Mouse (Mus musculus) gastrocnemius, adult 8-10 months (tissue): ENCODE measurements around the gene Ints11. TPM values are rescaled to one million over a fixed set of nuclear protein-coding genes. Genes with fewer than 3 reads are reported as not detected.

Experiments used
- microRNA-seq: library from miRNA; unstranded; fragments of <30 nt; microRNA quantifications from one replicate; pipeline ENCODE4 v1.2.0, GENCODE M21; 2022
- total RNA-seq, 4 experiments: library from RNA; stranded (reverse); gene quantifications; 2 replicates each; pipeline ENCODE4 v1.2.4; 2022

Gene Ints11
- total RNA-seq, 4 experiments from 2014 or later, result 13.0 to 16.8 (median 14.1) TPM

Small RNAs within 50 kb of the gene (microRNA-seq; reads per million reads assigned to microRNA genes)
- not detected for gene Gm22991

Other genes starting within 250 kb of the Ints11 start
- 10 to 100 TPM; 22.7 to 30.1 (median 27.5) TPM for gene Cdk11b, start 244.7 kb upstream of the Ints11 start, total RNA-seq
- not detected for gene Gm10563, start 224.1 kb upstream of the Ints11 start, total RNA-seq
- 1 to 10 TPM in 2 of 4 experiments, under 1 TPM in 2; 0.70 to 1.6 (median 1.1) TPM for gene Mmp23, start 216.2 kb upstream of the Ints11 start, total RNA-seq
- 10 to 100 TPM; 17.8 to 22.6 (median 18.8) TPM for gene Mib2, start 200.3 kb upstream of the Ints11 start, total RNA-seq
- gene Fndc10, start 175.2 kb upstream of the Ints11 start, total RNA-seq, result 1 to 10 TPM in 3 of 4 experiments, under 1 TPM in 1; 0.70 to 1.5 (median 1.1) TPM
- gene Ssu72, start 164.7 kb upstream of the Ints11 start, total RNA-seq, result 10 to 100 TPM; 37.8 to 42.0 (median 38.2) TPM
- under 1 TPM; 0.19 to 0.62 (median 0.37) TPM for gene Tmem240, start 134.7 kb upstream of the Ints11 start, total RNA-seq
- 10 to 100 TPM; 23.8 to 25.1 (median 23.9) TPM for gene Atad3a, start 108.5 kb upstream of the Ints11 start, total RNA-seq
- 1 to 10 TPM; 4.0 to 8.9 (median 6.2) TPM for gene Vwa1, start 94.8 kb upstream of the Ints11 start, total RNA-seq
- under 1 TPM; 0.21 to 0.72 (median 0.31) TPM for gene Tmem88b, start 83.7 kb upstream of the Ints11 start, total RNA-seq
- gene Ankrd65, start 79.1 kb upstream of the Ints11 start, total RNA-seq, result not detected
- 10 to 100 TPM; 46.2 to 50.5 (median 47.7) TPM for gene Mrpl20, start 66.7 kb upstream of the Ints11 start, total RNA-seq
- 10 to 100 TPM; 11.6 to 19.5 (median 15.0) TPM for gene Ccnl2, start 57.1 kb upstream of the Ints11 start, total RNA-seq
- 10 to 100 TPM; 73.1 to 83.9 (median 79.0) TPM for gene Aurkaip1, start 38.3 kb upstream of the Ints11 start, total RNA-seq
- gene Mxra8, start 29.9 kb upstream of the Ints11 start, total RNA-seq, result 10 to 100 TPM; 16.5 to 34.5 (median 24.9) TPM
- 100 to 1,000 TPM; 117 to 124 (median 120) TPM for gene Dvl1, start 22.1 kb upstream of the Ints11 start, total RNA-seq
- gene Tas1r3, start 6.2 kb upstream of the Ints11 start, total RNA-seq, result under 1 TPM in 2 of 4 experiments, not detected in 2; 0.11 to 0.12 TPM
- 10 to 100 TPM; 11.0 to 18.7 (median 16.1) TPM for gene Cptp, start 106 bp upstream of the Ints11 start, total RNA-seq
- gene Pusl1, start 22.2 kb downstream of the Ints11 start, total RNA-seq, result 10 to 100 TPM; 14.2 to 17.0 (median 14.9) TPM
- gene Acap3, start 22.3 kb downstream of the Ints11 start, total RNA-seq, result 1 to 10 TPM; 5.6 to 8.3 (median 7.2) TPM
- 10 to 100 TPM; 53.4 to 69.1 (median 58.7) TPM for gene Ube2j2, start 74.3 kb downstream of the Ints11 start, total RNA-seq
- 10 to 100 TPM; 14.6 to 22.4 (median 20.8) TPM for gene C1qtnf12, start 92.8 kb downstream of the Ints11 start, total RNA-seq
- gene B3galt6, start 123.1 kb downstream of the Ints11 start, total RNA-seq, result 1 to 10 TPM in 3 of 4 experiments, under 1 TPM in 1; 0.94 to 1.8 (median 1.6) TPM
- gene Sdf4, start 123.3 kb downstream of the Ints11 start, total RNA-seq, result 10 to 100 TPM; 68.8 to 85.8 (median 77.5) TPM
- gene Tnfrsf4, start 144.3 kb downstream of the Ints11 start, total RNA-seq, result 1 to 10 TPM in 3 of 4 experiments, under 1 TPM in 1; 0.65 to 1.9 (median 1.4) TPM
- gene Tnfrsf18, start 156.6 kb downstream of the Ints11 start, total RNA-seq, result not detected
- not detected for gene Ttll10, start 189.9 kb downstream of the Ints11 start, total RNA-seq
- gene 9430015G10Rik, start 240.4 kb downstream of the Ints11 start, total RNA-seq, result 1 to 10 TPM; 2.1 to 4.2 (median 2.4) TPM